7 mouse cellular contexts compared by ENCODE assay signal in genomic region chr4:32923436-32923835, GRCm38 (mm10). TPM values are rescaled to one million over a fixed set of nuclear protein-coding genes. Genes with fewer than 3 reads are reported as not detected.
DNase-seq lines count a peak whose midpoint lies in the region; ATAC-seq lines count a peak whose summit lies in the region.

No protein-coding gene starts in this region.

- H3K4me3 ChIP-seq in lung, embryonic 16.5 days (ENCODE audit: low read length), result peak overlapping the region; percentile 10; the same call in 1 of the 2 replicates
- no peak overlapping the region for H3K4me3 ChIP-seq in neural tube, embryonic 15.5 days (replicated peaks)

- no peak overlapping the region for H3K27ac ChIP-seq in lung, embryonic 16.5 days (ENCODE audit: low read length)
- H3K27ac ChIP-seq in neural tube, embryonic 15.5 days (replicated peaks), result peak overlapping the region; percentile 70

- no peaks in the 10 kb centered on the region for H3K27me3 ChIP-seq in lung, embryonic 16.5 days (ENCODE audit: control insufficient read depth, insufficient read depth, low read depth, low read length)
- no peaks in the 10 kb centered on the region for H3K27me3 ChIP-seq in neural tube, embryonic 15.5 days (replicated peaks)

- DNase-seq in lung, adult 18-20 months, result no peak
- DNase-seq in cerebellum, postnatal 36 days, result peak; percentile 14 to 27
- peak; percentile 68 for DNase-seq in heart, postnatal 4 days
- DNase-seq in lung, postnatal 36 days, result no peak

- peaks cover 8% of the 10 kb centered on the region for H3K4me1 ChIP-seq in lung, embryonic 16.5 days (replicated peaks; ENCODE audit: control insufficient read depth, insufficient read depth, low read length)
- H3K4me1 ChIP-seq in neural tube, embryonic 15.5 days, result peaks cover 28% of the 10 kb centered on the region

- H3K9ac ChIP-seq in lung, embryonic 16.5 days (ENCODE audit: low read length), result peak overlapping the region; percentile 20; the same call in 1 of the 2 replicates
- no peak overlapping the region for H3K9ac ChIP-seq in neural tube, embryonic 15.5 days (replicated peaks)

- no peaks in the 10 kb centered on the region for H3K36me3 ChIP-seq in lung, embryonic 16.5 days (ENCODE audit: control insufficient read depth, insufficient read depth, low read length)
- no peaks in the 10 kb centered on the region for H3K36me3 ChIP-seq in neural tube, embryonic 15.5 days

- no peaks in the 10 kb centered on the region for H3K9me3 ChIP-seq in lung, embryonic 16.5 days (ENCODE audit: control insufficient read depth, low read length)
- no peaks in the 10 kb centered on the region for H3K9me3 ChIP-seq in neural tube, embryonic 15.5 days (replicated peaks)

- 15% methylated on average over 10 of the region's 10 CpGs for WGBS in lung, embryonic 16.5 days
- WGBS in neural tube, embryonic 15.5 days, result 5% methylated on average over 10 of the region's 10 CpGs

- ATAC-seq in lung, embryonic 16.5 days (ENCODE audit: low read depth), result peak; percentile 34; the same call in 1 of the 2 replicates
- ATAC-seq in neural tube, embryonic 15.5 days (ENCODE audit: low FRiP score), result peak; percentile 70; the same call in 1 of the 2 replicates
- no peak for ATAC-seq in megakaryocyte, adult 5-6 weeks (ENCODE audit: poor library complexity, severe bottlenecking)

- peak overlapping the region; percentile 32 for H3K4me2 ChIP-seq in lung, embryonic 16.5 days (ENCODE audit: low read depth, low read length)
- peak overlapping the region; percentile 41 for H3K4me2 ChIP-seq in neural tube, embryonic 15.5 days

RNA-seq across cellular contexts. Expression of gene Ankrd6, which starts 27.2 kb away (rescaled TPM):
- 2.6 and 3.6 TPM in 2 replicates for polyA plus RNA-seq in lung, embryonic 16.5 days (2015; fragmentation: Nextera tagmentation; extraction: Ambion mirVana)
- 1 to 10 TPM; 7.2 to 8.2 TPM for total RNA-seq in heart, postnatal 4 days (2021)
- 21.0 and 23.7 TPM in 2 replicates for polyA plus RNA-seq in neural tube, embryonic 15.5 days (2015; fragmentation: Nextera tagmentation; extraction: Ambion mirVana)
- total RNA-seq in megakaryocyte, adult 5-6 weeks (2015), result 0.42 TPM in 1 of 2 replicates, not detected in the other
- total RNA-seq in megakaryocyte, adult 5-6 weeks (2017), result 0.33 TPM in 1 of 2 replicates, not detected in the other

RNA-seq across cellular contexts. Expression of gene Rragd, which starts 59.4 kb away (rescaled TPM):
- 2.6 and 2.9 TPM in 2 replicates for polyA plus RNA-seq in lung, embryonic 16.5 days (2015; fragmentation: Nextera tagmentation; extraction: Ambion mirVana)
- total RNA-seq in heart, postnatal 4 days (2021), result 10 to 100 TPM; 81.7 to 84.3 TPM
- 41.2 and 44.6 TPM in 2 replicates for polyA plus RNA-seq in neural tube, embryonic 15.5 days (2015; fragmentation: Nextera tagmentation; extraction: Ambion mirVana)
- total RNA-seq in megakaryocyte, adult 5-6 weeks (2015), result 0.33 and 3.5 TPM in 2 replicates
- 0.24 and 0.44 TPM in 2 replicates for total RNA-seq in megakaryocyte, adult 5-6 weeks (2017)

Comparison
In these comparisons a context has a peak if more than half of its experiments do, and no peak if none do; other contexts are left out.
1. DNase-seq: peak in cerebellum, postnatal 36 days (2 of 2) and heart, postnatal 4 days (single experiment); none in lung, adult 18-20 months (0 of 2) and lung, postnatal 36 days (single experiment).
2. RNA of gene Ankrd6, which starts 27.2 kb away (total RNA-seq): 7.2 to 8.2 TPM in heart, postnatal 4 days; 0.33 to 0.42 TPM in megakaryocyte, adult 5-6 weeks; every median in the first group is over 4 times any median in the second.
3. RNA of gene Rragd, which starts 59.4 kb away (total RNA-seq): 81.7 to 84.3 TPM in heart, postnatal 4 days; 0.24 to 3.5 TPM in megakaryocyte, adult 5-6 weeks; every median in the first group is over 10 times any median in the second.